ENCODE assay signal across 8 mouse cellular contexts in the genomic region with DNA sequence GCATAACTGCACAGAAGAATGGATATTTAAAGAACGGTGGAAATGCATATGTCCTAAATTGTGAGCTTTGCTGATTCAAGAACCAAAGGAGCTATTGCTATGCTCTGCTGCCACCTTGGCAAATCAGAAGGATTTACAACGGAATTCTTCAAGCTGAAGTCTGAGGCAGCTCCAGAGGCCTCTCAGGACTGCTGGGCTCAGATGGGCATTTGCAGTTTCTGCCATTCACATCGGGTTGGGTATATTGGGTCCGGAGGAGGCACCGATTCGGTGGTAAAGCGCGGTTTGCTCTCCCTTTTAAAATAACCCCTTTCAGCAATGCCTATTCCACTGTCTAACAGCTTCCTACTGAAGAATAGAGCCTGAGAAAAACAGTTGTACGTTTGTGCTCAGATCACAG. TPM values are rescaled to one million over a fixed set of nuclear protein-coding genes. Genes with fewer than 3 reads are reported as not detected.
DNase-seq lines count a peak whose midpoint lies in the region; ATAC-seq and TF ChIP-seq lines count a peak whose summit lies in the region.

No protein-coding gene starts in this region.

- H3K4me3 ChIP-seq in heart, embryonic 13.5 days, result no peak overlapping the region
- H3K4me3 ChIP-seq in midbrain, postnatal 0 days (ENCODE audit: low read depth, low read length), result peak overlapping the region; percentile 90; the same call in 1 of the 2 replicates

- peak overlapping the region; percentile 86 for H3K4me2 ChIP-seq in heart, embryonic 13.5 days
- peak overlapping the region; percentile 82 for H3K4me2 ChIP-seq in midbrain, postnatal 0 days (ENCODE audit: low read depth, low read length, poor library complexity, severe bottlenecking)

- no peak for ATAC-seq in heart, embryonic 13.5 days (ENCODE audit: extremely low read depth, insufficient number of reproducible peaks, low FRiP score, low TSS enrichment)
- ATAC-seq in frontal cortex, adult (ENCODE audit: low TSS enrichment), result peak; percentile 48
- no peak for ATAC-seq in midbrain, postnatal 0 days (ENCODE audit: low FRiP score)
- no peak for ATAC-seq in granulocyte monocyte progenitor cell, adult 5-6 weeks (replicated peaks; ENCODE audit: poor library complexity, severe bottlenecking)

- no peak for DNase-seq in heart, adult 11 months
- DNase-seq in brain, adult 2 months (ENCODE audit: low read depth, low spot score), result peak; percentile 90
- peak; percentile 43 to 68 for DNase-seq in layer of hippocampus, postnatal 14 days (ENCODE audit: low spot score in 2 of 2)
- DNase-seq in midbrain, postnatal 0 days (ENCODE audit: low spot score), result peak; percentile 87
- DNase-seq in spleen, postnatal 4 days (ENCODE audit: low spot score in 2 of 2), result no peak

- H3K9ac ChIP-seq in heart, embryonic 13.5 days, result no peak overlapping the region
- H3K9ac ChIP-seq in midbrain, postnatal 0 days (replicated peaks; ENCODE audit: low read length, poor library complexity, severe bottlenecking), result no peak overlapping the region

- no peaks in the 10 kb centered on the region for H3K36me3 ChIP-seq in heart, embryonic 13.5 days
- H3K36me3 ChIP-seq in midbrain, postnatal 0 days (ENCODE audit: insufficient read depth, low read length), result no peaks in the 10 kb centered on the region

- H3K9me3 ChIP-seq in heart, embryonic 13.5 days, result no peaks in the 10 kb centered on the region
- no peaks in the 10 kb centered on the region for H3K9me3 ChIP-seq in midbrain, postnatal 0 days (ENCODE audit: low read length)

- H3K4me1 ChIP-seq in heart, embryonic 13.5 days, result peaks cover 6% of the 10 kb centered on the region
- peaks cover 3% of the 10 kb centered on the region for H3K4me1 ChIP-seq in midbrain, postnatal 0 days (ENCODE audit: insufficient read depth, low read length)

- peak; percentile 90 for TF ChIP-seq CTCF in midbrain, postnatal 0 days (IDR thresholded peaks at IDR 0.05)

- WGBS in heart, embryonic 13.5 days, result 5% methylated on average over 9 of the region's 9 CpGs
- 6% methylated on average over 9 of the region's 9 CpGs for WGBS in midbrain, postnatal 0 days

- H3K27me3 ChIP-seq in heart, embryonic 13.5 days (replicated peaks), result no peaks in the 10 kb centered on the region
- no peaks in the 10 kb centered on the region for H3K27me3 ChIP-seq in midbrain, postnatal 0 days (ENCODE audit: insufficient read depth, low read length)

- 0 out of 2 replicates have a peak overlapping the region, but pooled peaks have one; percentile 26 for H3K27ac ChIP-seq in heart, embryonic 13.5 days (replicated peaks)
- no peak overlapping the region for H3K27ac ChIP-seq in midbrain, postnatal 0 days (ENCODE audit: low read depth, low read length)

RNA-seq across cellular contexts. Expression of gene Flrt2, which starts 1.2 kb away (rescaled TPM):
- polyA plus RNA-seq in heart, embryonic 13.5 days (2015; fragmentation: Nextera tagmentation; extraction: Ambion mirVana), result 24.4 and 26.5 TPM in 2 replicates
- 10 to 100 TPM; 39.9 to 41.2 TPM for total RNA-seq in layer of hippocampus, postnatal 14 days (2021)
- total RNA-seq in midbrain, postnatal 0 days (2014; rRNA removed), result 44.6 and 49.0 TPM in 2 replicates
- 12.3 and 12.8 TPM in 2 replicates for polyA plus RNA-seq in midbrain, postnatal 0 days (2015; fragmentation: Nextera tagmentation; extraction: Ambion mirVana)
- not detected in 2 replicates for total RNA-seq in granulocyte monocyte progenitor cell, adult 5-6 weeks (2014; fragmentation: Nextera tagmentation)
- total RNA-seq in granulocyte monocyte progenitor cell, adult 5-6 weeks (2017), result 0.09 TPM in 1 of 2 replicates, not detected in the other

Comparison
In these comparisons a context has a peak if more than half of its experiments do, and no peak if none do; other contexts are left out.
1. DNase-seq: peak in brain, adult 2 months (single experiment), layer of hippocampus, postnatal 14 days (2 of 2) and midbrain, postnatal 0 days (single experiment); none in heart, adult 11 months (single experiment) and spleen, postnatal 4 days (0 of 2).
2. RNA of gene Flrt2, which starts 1.2 kb away (total RNA-seq): 44.6 to 49.0 TPM in midbrain, postnatal 0 days and 39.9 to 41.2 TPM in layer of hippocampus, postnatal 14 days; 0.09 TPM in granulocyte monocyte progenitor cell, adult 5-6 weeks; every median in the first group is over 10 times any median in the second.